Mouse (Mus musculus) embryonic facial prominence, embryonic 13.5 days (tissue): Measurements from ENCODE around the gene Nfatc3. TPM values are rescaled to one million over a fixed set of nuclear protein-coding genes. Genes with fewer than 3 reads are reported as not detected.

Source experiments
- ATAC-seq: fragments of 200-750 bp; cut with Nextera tagmentation; 2 replicates; pipeline ENCODE4 v1.8.0; 2017; ENCODE audit warnings: low read depth; ENCODE audit not compliant: insufficient number of reproducible peaks, insufficient read depth, low FRiP score, low TSS enrichment
- H3K27ac ChIP-seq: fragments of 300-500 bp; sonication (generic); 2 replicates; pipeline ENCODE4 v1.5.1; 2015; ENCODE audit warnings: moderate library complexity, mild to moderate bottlenecking, inconsistent platforms
- H3K27me3 ChIP-seq: fragments of 300-500 bp; sonication (generic); 2 replicates; pipeline ENCODE4 v1.6.1; 2015; ENCODE audit warnings: mild to moderate bottlenecking, inconsistent platforms
- H3K36me3 ChIP-seq: fragments of 300-500 bp; sonication (generic); 2 replicates; pipeline ENCODE4 v1.6.1; 2015; ENCODE audit warnings: mild to moderate bottlenecking, inconsistent platforms
- H3K4me1 ChIP-seq: fragments of 300-500 bp; sonication (generic); 2 replicates; pipeline ENCODE4 v1.6.1; 2015; ENCODE audit warnings: inconsistent platforms
- H3K4me2 ChIP-seq: fragments of 300-500 bp; sonication (generic); 2 replicates; pipeline ENCODE4 v1.6.1; 2015; ENCODE audit warnings: moderate library complexity, mild to moderate bottlenecking, inconsistent platforms
- H3K4me3 ChIP-seq: fragments of 300-500 bp; sonication (generic); 2 replicates; pipeline ENCODE4 v1.5.1; 2015; ENCODE audit warnings: mild to moderate bottlenecking, inconsistent platforms
- H3K9ac ChIP-seq: fragments of 300-500 bp; sonication (generic); 2 replicates; pipeline ENCODE4 v1.6.1; 2015; ENCODE audit warnings: mild to moderate bottlenecking, inconsistent platforms
- H3K9me3 ChIP-seq: fragments of 300-500 bp; sonication (generic); 2 replicates; pipeline ENCODE4 v1.6.1; 2016; ENCODE audit warnings: inconsistent platforms
- WGBS: fragments of 180-500 bp; shearing (Covaris S2); methylation state at CpG from one replicate; pipeline ENCODE4 v1.1.7; 2015; ENCODE audit warnings: mixed read lengths; 5-methylcytosine and 5-hydroxymethylcytosine counted together
- polyA plus RNA-seq: library from polyadenylated mRNA; unstranded; fragments of >200 nt; fragmentation: Nextera tagmentation; extraction: Ambion mirVana; gene quantifications from 2 replicates; pipeline ENCODE4 v1.2.1, GENCODE M21; 2015

The Nfatc3 gene
- polyA plus RNA-seq, 1 experiment from 2014 or later = 10.1 TPM

DNA sequence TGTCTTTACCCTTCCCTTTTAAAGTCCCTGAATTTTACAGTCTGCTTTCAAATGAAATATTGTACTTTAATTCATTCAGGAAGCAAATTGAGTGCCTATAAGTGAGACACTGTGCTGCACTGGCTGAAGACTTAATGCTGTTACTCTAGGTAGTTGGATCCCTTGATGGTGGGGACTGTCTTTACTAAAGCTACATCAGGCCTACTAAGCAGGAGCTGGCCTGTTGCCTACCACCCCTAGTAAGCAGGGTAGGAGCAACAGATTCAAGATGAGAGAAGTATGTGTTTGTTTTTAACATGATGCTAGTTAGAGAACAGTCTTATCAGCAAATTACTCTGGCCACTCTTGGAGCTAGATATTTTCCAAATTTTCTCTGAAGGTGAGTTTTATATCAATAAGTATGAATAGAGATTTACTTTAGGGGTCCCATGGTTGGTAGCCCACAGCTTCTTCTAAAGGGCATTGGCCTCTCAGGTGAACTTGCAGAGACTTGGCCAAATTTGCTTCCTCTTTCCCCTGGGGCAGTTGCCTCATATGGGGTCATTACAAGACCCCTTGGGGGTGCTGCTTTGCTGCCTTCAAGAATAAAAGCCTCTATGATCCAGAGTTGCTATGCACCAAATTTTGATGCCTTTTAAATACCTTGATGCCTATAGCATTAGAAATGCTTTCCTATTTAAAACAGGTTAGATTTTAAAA lies 70.7 kb downstream of the Nfatc3 start:
- Histone ChIP-seq H3K27me3 (peaks cover 21% of the 10 kb centered on the region), H3K36me3 (peaks cover 62% of the 10 kb centered on the region), H3K9me3 (no peaks in the 10 kb centered on the region), H3K27ac (no peak overlapping the region), H3K4me1 (no peaks in the 10 kb centered on the region), H3K4me2 (no peak overlapping the region), H3K4me3 (no peak overlapping the region), H3K9ac (no peak overlapping the region)
- no peak for ATAC-seq

- Histone ChIP-seq H3K27me3 (peaks cover 27% of the 10 kb centered on the region), H3K36me3 (peaks cover 62% of the 10 kb centered on the region), H3K9ac (no peak overlapping the region), H3K4me3 (no peak overlapping the region), H3K4me2 (no peak overlapping the region), H3K9me3 (no peaks in the 10 kb centered on the region), H3K27ac (no peak overlapping the region), H3K4me1 (0 out of 2 replicates have a peak, but pooled peaks cover under 1% of the 10 kb centered on the region)
- 81% methylated on average over 2 of the region's 2 CpGs for WGBS
- no peak for ATAC-seq
These were observed 71.4 kb downstream of the Nfatc3 start for GRCm38 (mm10) chr8:106129997-106130396.

DNA sequence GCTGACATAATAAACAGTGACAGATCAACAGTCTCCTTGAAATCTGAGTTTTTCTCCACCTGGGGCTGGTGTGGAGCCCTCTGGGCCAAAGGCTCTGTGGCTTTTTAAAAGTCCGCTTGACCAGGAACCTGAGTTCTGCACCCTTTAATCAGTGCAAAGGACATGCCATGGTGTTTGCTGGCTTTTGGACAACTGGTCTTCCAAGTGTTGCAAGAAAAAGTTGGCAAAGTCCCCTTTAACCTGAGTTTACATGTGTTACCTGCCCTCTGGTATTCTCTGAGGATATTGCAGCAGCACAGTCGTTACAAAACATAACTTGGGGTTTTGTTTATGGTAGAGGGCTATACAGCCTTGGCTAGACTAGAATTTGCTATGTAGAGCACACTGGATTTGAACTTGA lies 71.9 kb downstream of the Nfatc3 start:
- ATAC-seq = no peak
- no peak overlapping the region for H3K4me2 ChIP-seq
- H3K36me3 ChIP-seq = peaks cover 62% of the 10 kb centered on the region
- peaks cover 32% of the 10 kb centered on the region for H3K27me3 ChIP-seq
- H3K9me3 ChIP-seq = no peaks in the 10 kb centered on the region
- no peak overlapping the region for H3K9ac ChIP-seq
- no peak overlapping the region for H3K4me3 ChIP-seq
- H3K4me1 ChIP-seq = peaks cover 6% of the 10 kb centered on the region; the same call in 1 of the 2 replicates
- no peak overlapping the region for H3K27ac ChIP-seq
- 81% methylated on average over 2 of the region's 2 CpGs for WGBS

DNA sequence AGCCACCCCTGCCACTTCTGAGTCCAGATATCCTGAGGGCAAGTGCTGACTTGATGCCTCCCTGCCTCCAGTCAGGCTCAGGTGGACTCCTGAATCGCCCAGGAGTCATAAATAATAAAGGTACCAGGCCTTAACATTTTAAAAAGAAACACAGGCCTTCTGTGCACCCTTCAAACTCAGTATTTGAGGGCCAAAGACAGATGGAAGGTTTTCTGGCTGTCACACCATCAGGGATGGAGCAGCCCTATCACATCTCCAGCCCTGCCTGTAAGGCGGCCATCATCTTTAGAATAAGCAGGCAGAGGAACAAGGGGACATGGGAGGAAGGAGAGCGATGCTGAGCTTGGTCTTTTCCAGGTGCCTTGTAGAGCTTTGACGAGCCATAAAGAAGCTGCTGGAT lies 72.4 kb downstream of the Nfatc3 start:
- Histone ChIP-seq H3K4me2 (no peak overlapping the region), H3K36me3 (peaks cover 62% of the 10 kb centered on the region), H3K27me3 (peaks cover 37% of the 10 kb centered on the region), H3K4me1 (peaks cover 11% of the 10 kb centered on the region), H3K9ac (no peak overlapping the region), H3K4me3 (no peak overlapping the region), H3K9me3 (no peaks in the 10 kb centered on the region), H3K27ac (no peak overlapping the region)
- 92% methylated on average over 4 of the region's 4 CpGs for WGBS
- no peak for ATAC-seq

GRCm38 (mm10) chr8:106131488-106132222 lies 73.0 kb downstream of the Nfatc3 start:
- 87% methylated on average over 7 of the region's 7 CpGs for WGBS
- Histone ChIP-seq H3K27ac (no peak overlapping the region), H3K4me1 (peaks cover 18% of the 10 kb centered on the region), H3K9ac (no peak overlapping the region), H3K4me3 (no peak overlapping the region), H3K27me3 (peaks cover 43% of the 10 kb centered on the region), H3K36me3 (peaks cover 62% of the 10 kb centered on the region), H3K4me2 (no peak overlapping the region), H3K9me3 (no peaks in the 10 kb centered on the region)
- no peak for ATAC-seq

DNA sequence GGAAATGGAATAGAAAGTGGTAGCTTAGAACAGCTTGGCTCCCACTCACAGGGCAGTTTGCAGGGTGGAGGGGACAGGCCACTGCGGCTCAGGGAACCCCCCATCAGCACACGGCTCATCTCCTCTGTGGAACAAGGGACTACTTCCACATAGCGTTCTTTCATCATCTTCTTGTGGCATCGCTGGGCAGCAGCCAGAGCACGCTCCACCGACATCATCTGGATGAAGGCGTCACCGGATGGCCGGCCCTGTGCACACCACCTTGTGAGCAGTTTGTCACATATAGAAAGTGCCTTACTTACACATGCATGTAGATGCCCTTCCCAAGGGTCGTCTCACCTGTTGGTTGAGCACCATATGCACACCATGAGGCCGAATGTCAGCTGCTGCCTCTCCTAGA lies 73.7 kb downstream of the Nfatc3 start:
- Histone ChIP-seq H3K9me3 (no peaks in the 10 kb centered on the region), H3K27me3 (peaks cover 50% of the 10 kb centered on the region), H3K4me3 (no peak overlapping the region), H3K36me3 (peaks cover 56% of the 10 kb centered on the region), H3K27ac (no peak overlapping the region), H3K4me2 (no peak overlapping the region), H3K9ac (no peak overlapping the region), H3K4me1 (peaks cover 25% of the 10 kb centered on the region)
- ATAC-seq = no peak
- WGBS = 95% methylated on average over 11 of the region's 11 CpGs

DNA sequence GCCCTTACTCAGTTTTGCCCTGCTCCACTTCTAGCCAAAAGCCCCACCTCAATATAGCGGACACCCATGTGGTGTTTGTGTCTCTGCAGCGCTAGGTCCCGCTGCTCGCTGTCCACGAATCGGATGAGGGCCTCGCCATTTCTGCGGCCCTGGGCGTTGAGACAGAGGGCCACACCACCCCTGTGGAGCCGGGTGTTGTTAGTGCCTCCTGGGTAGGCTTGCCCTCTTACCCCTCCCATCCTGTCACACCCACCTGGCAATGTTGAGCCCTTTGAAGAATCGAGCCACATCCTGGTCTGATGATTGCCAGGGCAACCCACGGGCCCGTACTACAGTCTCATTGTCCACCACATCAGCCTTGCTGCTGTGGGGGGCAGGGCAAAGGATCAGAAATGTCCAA lies 74.9 kb downstream of the Nfatc3 start:
- no peak overlapping the region for H3K9ac ChIP-seq
- H3K4me2 ChIP-seq = peak overlapping the region; percentile 84; the same call in 1 of the 2 replicates
- H3K4me1 ChIP-seq = peaks cover 30% of the 10 kb centered on the region
- H3K27ac ChIP-seq = no peak overlapping the region
- peaks cover 45% of the 10 kb centered on the region for H3K36me3 ChIP-seq
- H3K4me3 ChIP-seq = no peak overlapping the region
- 72% methylated on average over 13 of the region's 13 CpGs for WGBS
- ATAC-seq = no peak
- H3K9me3 ChIP-seq = no peaks in the 10 kb centered on the region
- peaks cover 59% of the 10 kb centered on the region for H3K27me3 ChIP-seq

- ATAC-seq = no peak
- Histone ChIP-seq H3K36me3 (peaks cover 41% of the 10 kb centered on the region), H3K27me3 (peaks cover 59% of the 10 kb centered on the region), H3K9me3 (no peaks in the 10 kb centered on the region), H3K27ac (peak overlapping the region; percentile 40; the same call in 1 of the 2 replicates), H3K4me3 (0 out of 2 replicates have a peak overlapping the region, but pooled peaks have one; percentile 3), H3K4me2 (peak overlapping the region; percentile 84; the same call in 1 of the 2 replicates), H3K9ac (no peak overlapping the region), H3K4me1 (peaks cover 30% of the 10 kb centered on the region)
- WGBS = 73% methylated on average over 6 of the region's 6 CpGs
These were observed 75.3 kb downstream of the Nfatc3 start for GRCm38 (mm10) chr8:106133946-106134345.

DNA sequence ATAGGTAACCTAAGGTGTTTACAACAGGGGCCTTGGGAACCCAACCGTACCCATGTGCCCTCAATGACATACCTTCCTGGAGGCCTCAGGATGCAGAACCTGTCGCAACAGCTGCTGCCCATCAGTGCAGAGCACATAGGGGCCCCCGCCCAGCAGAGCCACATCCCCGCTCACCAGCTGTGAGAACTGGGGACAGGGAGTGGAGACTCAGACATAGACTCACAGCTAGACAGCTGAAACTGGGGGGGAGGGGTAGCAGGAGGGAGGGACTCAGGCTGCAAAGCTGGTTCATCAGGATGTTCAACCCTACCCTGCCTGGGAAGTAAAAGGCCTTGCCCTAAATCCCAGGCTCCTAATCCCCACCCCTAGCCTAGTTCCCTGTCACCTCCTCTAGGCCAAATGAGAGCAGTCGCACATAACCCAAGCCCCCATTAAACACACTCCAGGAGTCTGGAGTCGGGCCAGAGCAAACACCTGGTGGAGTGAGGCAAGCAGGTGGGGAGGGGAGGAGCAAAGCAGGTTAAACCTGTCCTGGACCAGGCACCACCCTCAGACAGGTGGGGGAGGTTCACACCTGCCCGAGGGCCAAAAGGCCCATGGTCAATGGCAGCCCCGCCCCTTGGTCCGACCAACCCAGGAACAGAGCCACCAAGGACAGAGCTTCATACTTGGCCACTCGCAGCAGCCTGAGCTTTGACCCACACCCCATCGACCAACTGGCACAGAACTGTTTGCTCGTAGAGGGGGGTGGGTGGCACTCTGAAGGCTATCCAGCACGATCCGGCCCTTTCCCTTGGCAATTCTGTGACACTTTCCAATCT lies 76.3 kb downstream of the Nfatc3 start:
- Histone ChIP-seq H3K9me3 (no peaks in the 10 kb centered on the region), H3K9ac (peak overlapping the region; percentile 68; the same call in 1 of the 2 replicates), H3K27ac (peak overlapping the region; percentile 73), H3K4me3 (peak overlapping the region; percentile 54), H3K36me3 (peaks cover 32% of the 10 kb centered on the region), H3K4me2 (peak overlapping the region; percentile 84), H3K27me3 (peaks cover 62% of the 10 kb centered on the region), H3K4me1 (peaks cover 30% of the 10 kb centered on the region)
- 15% methylated on average over 14 of the region's 14 CpGs for WGBS
- ATAC-seq = peak; percentile 60

GRCm38 (mm10) chr8:106135672-106136071 lies 77.0 kb downstream of the Nfatc3 start:
- Histone ChIP-seq H3K4me3 (peak overlapping the region; percentile 54), H3K9ac (peak overlapping the region; percentile 68), H3K27me3 (peaks cover 62% of the 10 kb centered on the region), H3K4me2 (peak overlapping the region; percentile 84), H3K27ac (peak overlapping the region; percentile 73), H3K4me1 (peaks cover 30% of the 10 kb centered on the region), H3K36me3 (peaks cover 25% of the 10 kb centered on the region), H3K9me3 (no peaks in the 10 kb centered on the region)
- ATAC-seq = no peak
- WGBS = 3% methylated on average over 19 of the region's 19 CpGs
